Mouse (Mus musculus) activated CD4-positive, CD25-positive, alpha-beta regulatory T cell, adult 4 months (primary cell): Measurements from ENCODE around the gene Crtac1. TPM values are rescaled to one million over a fixed set of nuclear protein-coding genes. Genes with fewer than 3 reads are reported as not detected.

Experiments
- ATAC-seq: one replicate; pipeline ENCODE4 v1.8.0; 2017
- polyA plus RNA-seq, 2 experiments: library from polyadenylated mRNA; unstranded; fragments of 100-300 nt; shearing (Covaris generic); gene quantifications; one replicate each; pipeline ENCODE4 v1.2.1; 2017

Crtac1 gene
- polyA plus RNA-seq, 2 experiments from 2014 or later, result not detected

DNA sequence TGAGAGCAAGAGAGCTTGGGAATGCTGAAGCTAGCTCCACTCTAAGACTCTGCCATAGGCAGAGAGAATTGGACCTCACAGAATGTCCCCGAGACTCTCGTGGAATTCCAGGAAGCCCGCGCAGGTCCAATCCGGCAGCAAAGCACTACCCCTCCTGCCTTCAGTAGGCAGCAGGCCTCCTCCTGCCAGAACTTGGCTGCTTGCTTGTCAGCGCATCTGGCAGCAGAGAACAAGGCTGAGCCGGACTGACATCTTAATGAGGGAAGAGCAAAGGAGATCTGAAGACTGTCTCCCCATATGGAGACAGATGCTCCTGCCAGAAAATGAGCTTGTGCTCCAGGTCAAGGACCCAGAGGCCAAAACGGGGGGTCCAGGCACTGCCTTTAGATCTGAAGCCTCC lies 16.5 kb downstream of the Crtac1 start:
- ATAC-seq, result no peak

DNA sequence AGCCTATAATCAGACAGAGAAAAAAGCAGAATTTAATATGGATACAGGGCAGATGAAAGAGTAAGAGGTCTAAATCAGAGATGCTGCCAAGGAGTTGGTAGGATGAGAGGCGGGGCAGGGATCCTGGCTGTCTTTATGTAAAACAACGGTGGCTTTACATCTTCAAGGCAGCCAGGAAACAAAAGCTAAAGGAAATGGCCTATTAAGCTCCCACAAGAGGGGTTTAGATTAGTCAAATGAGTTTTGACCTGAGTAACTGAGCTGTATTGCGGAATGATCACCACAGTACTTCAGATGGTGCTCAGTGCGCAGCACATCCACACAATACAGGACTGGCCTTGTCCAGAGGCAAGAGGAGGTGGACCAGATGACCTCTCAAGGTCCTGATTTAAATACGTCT lies 21.7 kb downstream of the Crtac1 start:
- no peak for ATAC-seq

DNA sequence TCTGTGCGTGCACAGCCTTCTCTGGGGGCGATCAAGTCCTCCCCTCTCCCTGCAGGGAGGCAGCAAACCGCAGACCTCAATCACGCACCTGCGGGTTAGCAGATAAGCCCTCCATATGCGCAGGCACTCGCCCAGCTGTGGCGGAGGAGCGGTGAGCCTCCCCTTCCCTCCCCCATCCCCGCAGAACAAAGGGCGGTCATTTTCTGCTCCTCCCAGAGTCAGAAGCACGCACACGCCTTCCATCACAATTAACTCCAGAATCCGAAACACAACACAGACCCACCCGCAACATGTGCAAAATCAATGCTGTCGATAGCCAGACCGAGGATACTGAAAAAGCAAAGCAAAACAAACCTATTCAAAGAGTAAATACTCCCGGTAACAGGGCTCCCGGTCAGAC lies 22.4 kb downstream of the Crtac1 start:
- no peak for ATAC-seq

DNA sequence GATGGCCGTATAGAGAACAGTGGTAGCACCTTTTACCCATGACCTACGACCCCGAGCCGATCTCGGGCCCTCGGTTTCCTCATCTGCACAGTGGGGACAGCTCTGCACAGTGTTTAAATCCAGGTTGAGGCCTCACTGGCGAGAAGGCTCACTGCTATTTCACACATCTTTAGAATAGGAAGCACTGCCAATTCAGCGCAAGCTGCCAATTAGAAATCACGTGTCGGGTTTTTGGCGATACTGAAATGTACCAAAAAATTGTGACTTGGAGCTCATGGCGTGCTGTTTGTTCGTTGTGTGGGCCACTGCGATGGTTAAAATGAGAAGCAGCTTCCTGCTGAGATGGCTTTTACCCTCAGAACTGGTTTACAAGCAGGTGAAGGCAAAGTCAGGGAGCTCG lies 27.2 kb downstream of the Crtac1 start:
- ATAC-seq, result no peak

DNA sequence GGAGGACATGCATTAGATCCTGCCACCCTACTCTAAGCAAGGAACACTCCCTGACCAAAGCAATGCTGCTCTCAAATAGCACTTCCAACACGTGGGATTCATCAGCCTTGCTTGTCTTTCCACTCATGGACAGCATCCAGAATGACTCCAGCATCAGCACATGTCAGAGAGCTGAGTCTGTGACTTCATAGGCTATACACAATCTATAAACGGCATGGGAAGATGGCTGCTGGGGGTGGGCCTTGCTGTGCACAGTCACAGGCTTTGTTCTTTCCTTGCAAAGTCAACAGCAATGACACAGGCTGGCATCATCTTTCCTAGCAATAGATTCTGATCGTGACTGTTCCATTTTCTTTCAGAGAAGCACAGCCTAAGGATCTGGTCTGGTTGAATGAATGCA lies 31.6 kb downstream of the Crtac1 start:
- ATAC-seq, result no peak

DNA sequence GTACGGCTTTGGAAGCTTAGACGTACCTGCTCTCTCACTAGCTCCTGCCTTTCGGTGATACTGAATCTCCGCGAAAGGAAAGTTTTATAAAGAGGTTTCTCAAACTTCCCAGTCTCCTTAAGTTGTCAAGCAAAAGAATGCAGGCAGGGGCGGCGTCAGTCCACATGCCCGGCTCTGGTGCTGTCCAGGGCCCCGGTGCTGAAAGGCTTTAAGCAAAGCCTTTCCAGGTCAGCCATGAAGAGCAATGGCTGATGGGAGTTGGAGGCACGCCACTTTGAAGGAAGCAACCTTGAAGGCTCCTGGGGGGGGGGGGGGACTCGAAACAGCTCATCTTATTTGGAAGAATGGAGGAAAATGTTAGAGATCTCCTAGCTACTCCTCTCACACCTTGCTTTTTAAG lies 34.3 kb downstream of the Crtac1 start:
- ATAC-seq, result no peak

DNA sequence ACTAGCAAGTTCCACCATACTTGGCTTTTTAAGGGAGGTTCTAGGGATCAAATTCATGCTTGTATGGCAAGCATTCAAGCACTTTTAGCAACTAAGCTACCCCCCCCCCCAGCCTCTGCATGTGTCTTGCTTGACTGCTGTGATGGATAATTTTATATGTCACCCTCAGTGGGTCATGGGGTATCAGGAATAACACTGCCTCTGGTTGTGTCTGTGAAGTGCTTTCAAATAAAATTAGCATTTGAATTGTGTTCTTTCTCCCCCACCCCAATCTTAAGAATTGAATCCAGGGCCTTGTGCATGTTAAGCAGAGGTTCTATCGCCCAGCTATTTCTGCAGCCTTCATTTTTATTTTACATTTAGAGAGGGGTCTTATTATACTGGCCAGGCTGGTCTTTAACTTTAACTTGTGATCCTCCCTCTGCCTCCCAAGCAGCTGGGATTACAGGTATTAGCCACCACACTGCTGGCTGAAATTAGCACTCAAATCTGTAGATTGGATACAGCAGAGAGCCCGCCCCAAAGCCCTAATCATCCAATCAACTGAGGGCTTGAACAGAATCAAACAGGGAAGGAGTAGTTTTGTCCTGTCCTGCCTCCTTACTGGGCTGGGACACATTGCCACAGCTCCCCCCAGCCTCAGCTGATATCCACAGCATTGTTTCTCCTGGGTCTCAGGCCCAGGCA lies 36.6 kb downstream of the Crtac1 start:
- ATAC-seq, result no peak

DNA sequence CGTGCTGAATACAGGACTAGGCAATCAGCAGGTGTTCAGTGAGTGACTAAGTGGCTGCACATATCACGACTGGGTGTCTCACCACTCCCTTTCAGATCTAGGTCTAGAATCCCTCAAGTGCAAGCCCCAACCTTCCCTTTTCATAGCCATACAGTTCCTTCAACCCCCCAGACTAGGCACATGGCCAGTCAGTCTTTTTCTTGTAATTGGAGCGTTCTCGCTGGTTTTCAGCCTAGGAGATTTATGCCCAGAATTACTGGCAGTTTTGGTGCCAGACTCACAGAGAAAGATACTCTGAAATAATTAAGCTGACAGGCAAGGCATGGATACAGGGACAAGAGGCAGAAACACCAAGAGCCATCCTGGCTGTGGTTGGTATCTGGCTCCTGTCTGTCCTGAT lies 37.7 kb downstream of the Crtac1 start:
- ATAC-seq, result no peak

DNA sequence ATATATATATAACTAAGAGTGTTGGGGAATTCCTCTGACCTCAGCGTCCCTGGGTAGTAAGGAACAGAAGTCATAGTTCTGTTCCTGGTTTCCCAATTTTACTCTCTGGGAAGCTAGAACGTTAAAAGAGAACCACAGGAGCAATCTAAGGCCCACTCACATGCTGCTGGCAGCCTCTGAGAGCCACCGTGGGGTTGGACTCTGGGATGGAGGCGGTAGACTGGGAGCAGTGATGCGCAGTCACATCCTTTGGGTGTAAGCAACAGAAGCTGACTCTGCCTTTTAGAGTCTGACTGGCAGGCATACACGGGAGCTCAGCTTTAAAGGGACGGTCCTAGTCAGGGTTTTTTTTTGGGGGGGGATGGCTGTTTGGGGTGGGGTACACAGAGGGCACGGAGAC lies 39.5 kb downstream of the Crtac1 start:
- ATAC-seq, result no peak

DNA sequence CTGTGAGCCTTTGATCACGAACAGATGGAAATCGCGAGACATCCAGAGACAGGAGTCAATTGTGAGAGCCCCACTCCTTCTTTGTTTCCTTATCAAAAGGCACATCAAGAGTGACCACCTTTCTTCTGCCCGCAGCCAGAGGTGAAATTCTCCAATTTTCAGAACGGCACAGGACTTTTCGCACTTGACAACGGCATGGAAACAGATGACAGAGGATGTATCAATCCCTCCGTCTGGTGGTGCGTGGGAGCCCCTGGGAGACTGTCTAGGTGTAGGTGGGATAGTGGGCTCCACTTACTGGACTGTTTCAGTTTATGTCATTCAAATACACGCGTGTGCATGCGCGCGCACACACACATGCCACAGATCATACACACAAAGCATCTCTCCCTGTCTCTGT lies 42.0 kb downstream of the Crtac1 start:
- ATAC-seq, result no peak

DNA sequence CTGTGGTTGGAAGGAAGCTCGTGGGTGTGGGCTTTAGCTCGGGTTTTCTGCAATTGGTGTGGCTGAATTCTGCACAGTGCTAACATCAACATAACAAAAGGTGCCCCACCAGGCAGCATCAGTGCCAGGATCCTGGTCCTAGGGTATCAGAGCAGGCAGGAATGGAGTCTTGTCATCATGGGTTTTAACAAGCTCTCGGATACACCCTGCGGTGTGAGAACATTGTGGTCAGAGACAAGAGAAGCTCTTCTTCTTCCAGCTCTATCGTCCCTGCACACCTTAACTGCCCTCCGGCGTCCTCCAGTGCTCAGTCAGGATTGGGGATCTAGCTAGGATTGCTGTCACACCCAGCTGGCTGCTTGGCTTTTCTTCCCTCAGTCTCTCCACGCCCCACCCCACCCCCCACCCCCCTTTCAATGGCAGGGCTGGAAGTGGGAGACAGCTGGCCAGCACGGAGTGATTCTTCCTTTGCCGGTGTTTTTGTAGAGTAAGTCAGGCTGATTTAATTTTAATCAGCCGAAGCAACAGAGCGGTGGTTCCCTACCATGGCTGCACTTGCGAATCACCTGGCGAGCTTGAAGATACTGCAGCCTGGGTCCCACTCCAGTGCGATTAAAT lies 46.5 kb downstream of the Crtac1 start:
- ATAC-seq, result no peak

DNA sequence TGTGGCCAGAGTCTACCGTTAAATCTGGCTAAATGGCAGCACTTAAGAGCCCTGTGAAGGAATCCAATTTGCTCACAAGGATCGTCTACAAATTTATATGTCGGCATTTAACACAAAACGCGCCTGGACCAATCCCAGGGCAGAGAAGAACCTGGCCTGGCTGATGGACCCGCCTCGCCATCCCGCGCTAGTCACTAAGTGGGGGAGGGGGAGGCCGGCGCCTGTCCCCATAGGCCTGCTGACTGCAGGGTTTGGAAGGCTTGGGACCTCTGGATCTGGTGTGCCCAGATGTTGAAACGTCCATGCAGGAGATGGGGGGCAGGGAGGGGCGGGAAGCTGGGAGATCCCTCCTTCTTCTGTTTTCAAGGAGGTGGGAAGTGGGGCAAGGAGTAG lies 50.6 kb downstream of the Crtac1 start:
- no peak for ATAC-seq

DNA sequence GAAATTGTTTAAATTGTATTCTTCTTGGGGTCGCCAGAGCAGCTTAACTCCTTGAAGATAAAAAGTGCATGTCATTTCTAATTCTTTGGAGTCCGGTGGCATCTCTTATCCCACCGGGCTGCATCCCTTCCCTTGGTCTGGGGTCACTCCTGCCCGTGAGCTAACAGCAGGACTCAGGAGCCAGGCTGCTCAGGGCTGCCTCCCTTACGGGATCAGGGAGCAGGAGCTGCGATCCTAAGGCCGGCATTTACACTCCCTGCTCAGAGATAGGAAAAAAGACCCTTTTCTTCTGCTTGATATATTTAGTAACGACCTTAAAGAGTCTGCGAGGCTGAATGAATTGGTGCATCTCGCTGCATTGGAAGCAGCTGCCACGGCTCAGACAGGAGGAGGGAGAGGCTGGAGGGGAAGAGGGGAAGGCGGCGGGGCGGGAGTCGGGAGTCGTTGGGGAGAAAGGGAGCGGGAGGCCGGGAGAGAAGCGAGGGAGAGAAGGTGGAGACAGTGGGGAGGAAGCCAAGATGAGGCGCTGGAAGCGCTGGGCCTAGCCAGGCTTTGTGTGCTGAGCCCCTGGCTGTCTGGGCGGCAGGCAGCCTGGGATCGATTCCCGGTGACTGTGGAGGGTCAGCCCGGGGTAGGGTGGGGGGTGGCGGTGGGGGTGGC lies 51.1 kb downstream of the Crtac1 start:
- no peak for ATAC-seq

DNA sequence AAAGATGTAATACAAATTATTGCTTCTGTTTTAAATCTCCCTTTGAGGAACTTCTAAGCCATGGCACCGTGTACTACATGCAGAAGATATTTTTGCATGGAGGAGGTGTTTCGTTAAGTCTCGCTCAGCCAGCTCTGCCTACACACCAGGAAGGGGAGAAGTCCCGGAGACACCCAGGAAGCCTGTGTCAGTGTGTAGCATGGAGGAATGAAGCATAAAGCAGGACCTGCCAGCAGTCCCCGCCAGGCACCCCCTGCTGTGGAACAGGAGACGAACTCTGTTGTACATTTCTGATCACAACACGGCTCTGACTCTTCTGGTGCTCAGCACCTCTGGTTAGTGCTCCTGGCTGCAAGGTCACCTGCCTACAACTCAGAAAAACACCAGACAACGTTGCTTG lies 51.8 kb downstream of the Crtac1 start:
- no peak for ATAC-seq

DNA sequence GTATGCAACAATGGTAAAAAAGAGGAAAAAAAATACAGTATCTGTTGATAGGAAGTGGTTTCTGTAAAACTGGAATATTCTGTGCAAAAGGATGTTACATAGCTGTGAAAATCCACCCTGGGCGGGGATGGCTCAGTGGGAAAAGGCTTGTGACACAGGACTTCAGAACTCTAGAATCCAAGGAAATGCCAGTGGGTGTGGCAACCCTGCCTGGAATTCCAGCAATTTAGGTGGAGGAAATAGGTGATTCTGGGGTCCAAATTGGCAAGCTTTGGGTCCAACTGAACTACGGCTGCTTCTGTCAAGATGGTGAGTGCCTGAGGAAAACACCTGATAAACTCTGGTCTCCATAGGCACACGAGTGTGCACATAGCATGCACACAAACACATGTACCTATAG lies 54.4 kb downstream of the Crtac1 start:
- no peak for ATAC-seq

DNA sequence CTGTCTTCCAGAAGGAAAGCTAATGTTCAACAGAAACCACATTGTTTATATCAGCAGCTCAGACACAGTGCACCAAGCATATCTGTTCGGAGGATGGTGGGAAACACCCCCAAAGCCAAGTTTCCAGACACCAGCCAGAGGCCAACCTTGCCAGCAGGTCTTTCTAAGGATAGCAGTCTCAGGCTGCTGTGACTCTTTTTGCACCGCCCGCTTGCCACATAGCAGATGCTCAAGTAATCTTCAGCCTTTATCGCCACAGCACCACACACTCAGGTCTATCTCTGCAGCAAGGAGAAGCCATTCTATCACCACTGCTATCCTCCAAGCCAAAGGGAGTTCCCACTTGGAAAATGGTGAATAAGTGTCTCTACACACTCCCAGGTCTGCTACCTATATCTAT lies 68.0 kb downstream of the Crtac1 start:
- ATAC-seq, result no peak

DNA sequence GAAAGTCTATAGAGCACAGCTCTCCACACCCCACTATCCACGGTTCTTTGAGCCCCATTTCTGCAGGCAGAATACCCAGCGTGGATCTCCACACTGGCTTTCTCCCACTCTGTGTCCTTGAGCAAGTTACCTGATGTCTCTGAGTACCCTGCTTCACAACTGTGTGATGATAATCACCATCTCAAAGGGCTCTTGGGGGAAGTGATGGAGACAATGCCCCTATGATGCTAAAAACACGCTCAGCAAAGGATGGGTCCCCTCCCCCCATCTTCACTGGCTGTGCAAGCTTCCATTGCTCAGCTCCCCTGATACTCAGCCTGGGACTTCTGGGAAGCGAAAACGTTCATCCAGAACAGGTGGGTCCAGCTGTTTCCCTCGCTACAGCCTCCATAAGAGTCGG lies 73.2 kb downstream of the Crtac1 start:
- no peak for ATAC-seq

DNA sequence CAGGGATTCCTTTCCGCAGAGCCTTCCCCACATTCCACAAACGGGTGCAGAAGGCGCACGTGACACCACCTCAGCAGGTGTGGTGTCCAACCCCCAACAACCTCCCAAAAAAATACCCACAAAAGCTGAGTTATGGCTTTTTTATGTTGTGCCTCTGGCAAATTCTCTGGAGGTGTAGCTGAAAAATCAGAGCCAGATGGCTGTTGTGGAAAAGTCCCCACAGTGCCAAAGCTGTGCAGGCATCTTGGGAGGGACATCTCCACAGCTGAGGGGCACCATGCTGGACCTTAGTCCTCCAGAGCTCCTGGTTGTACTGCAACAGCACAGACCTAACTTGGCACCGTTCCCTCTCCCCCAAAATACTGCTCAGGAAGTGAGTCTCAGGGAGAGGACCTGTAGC lies 74.7 kb downstream of the Crtac1 start:
- no peak for ATAC-seq

DNA sequence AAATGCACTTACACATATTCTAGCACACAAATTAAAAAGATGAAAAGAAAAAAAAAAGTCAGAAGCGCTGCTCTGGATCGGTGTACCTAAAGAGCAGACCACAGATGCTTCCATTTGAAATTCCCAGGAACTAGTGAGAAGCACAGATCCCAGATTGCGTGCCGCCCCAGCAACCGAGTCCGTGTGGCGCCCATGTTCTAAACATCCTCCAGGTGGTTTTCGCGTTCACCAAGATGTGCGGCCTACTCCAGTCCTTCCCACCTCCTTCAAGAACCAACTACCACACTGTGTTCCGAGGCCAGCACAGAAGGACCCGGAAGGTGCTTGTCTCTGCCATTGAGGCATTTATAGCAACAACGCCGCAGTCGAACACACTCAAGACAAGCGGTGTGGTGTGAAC lies 76.1 kb downstream of the Crtac1 start:
- ATAC-seq, result no peak

DNA sequence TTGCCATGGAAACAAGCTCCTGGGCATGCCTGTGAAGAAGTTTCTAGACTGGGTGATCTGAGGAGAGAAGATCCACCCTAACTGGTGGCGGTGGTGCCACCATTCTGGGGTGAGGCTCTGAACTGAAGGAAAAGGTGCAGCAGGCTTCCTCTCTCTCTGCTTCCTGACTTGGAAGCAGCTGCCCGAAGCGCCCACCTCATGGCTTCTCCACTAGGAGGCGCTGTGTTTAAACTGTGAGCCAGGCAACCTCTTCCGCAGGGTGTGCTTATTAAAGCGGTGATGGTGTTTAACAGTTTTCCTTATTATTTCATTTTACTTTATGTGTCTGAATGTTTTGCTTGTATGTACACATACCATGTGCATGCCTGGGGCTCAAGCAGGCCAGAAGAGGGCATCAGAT lies 90.4 kb downstream of the Crtac1 start:
- ATAC-seq, result no peak

DNA sequence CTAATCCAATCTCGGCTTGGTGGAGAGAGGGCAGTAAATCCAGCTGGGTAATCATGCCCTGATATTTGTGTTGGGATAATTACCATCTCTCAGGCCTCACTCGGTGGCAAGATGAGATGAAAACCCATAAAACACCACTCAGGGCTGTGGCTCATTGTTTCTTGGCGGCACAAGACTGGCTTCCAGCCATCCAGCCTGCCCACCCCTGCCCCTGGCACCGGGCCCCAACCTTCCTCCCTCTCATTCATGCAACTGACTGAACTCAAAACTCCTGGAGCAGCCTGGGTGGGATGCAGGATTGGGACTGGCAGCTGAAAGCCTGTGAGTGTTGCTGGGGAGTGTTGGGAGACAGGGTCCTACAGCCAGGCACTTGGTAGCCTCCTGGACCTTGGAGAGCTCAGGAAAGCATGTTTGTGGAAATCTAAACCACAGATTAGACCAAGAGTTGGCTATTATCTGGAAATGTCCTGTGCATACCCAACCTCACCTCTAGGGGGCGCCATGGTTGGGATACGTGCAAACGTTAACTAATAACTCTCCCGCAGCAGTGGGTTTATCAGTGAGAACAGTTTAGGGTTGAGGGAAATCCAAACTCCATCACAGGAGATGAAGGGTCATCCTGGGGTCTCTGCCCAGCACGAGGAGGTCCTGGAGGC lies 99.4 kb downstream of the Crtac1 start:
- no peak for ATAC-seq

DNA sequence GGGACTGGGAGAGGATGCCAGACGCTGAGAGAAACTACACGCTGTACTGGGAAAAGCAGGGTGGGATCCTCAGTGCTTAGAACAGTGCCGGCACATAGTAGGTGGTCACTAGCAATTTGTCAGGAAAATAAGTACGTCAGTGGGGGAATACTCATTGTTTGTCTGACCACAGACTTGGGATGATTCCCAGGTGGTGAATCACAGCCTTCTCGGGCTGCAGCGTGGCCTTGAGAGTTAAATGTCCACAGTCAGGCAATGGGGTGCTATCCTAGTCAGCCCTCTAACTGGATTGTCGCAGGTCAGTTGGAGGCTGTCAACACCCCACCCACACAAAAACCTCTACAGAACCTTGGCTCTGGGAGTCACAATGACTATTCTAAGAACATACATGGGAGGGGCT lies 100.1 kb downstream of the Crtac1 start:
- no peak for ATAC-seq

DNA sequence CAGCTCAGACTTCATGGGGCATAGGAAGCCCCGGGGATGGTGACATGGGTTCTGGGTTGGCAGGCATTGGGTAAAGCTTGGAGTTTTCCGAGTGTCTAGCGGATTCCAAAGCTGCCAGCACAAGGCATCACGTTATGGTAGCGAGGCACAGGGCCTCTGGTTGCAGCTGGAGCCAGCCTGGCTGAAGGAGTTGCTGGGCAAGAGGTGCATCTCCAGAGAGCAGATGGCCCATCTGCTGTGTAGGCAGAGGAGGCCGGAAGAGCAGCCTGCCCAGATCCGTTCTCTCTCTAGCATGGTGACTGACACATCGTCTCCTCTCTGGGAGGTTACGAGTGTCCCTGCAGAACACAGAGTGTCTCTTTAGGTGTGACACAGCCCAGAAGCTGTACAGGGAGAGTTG lies 103.4 kb downstream of the Crtac1 start:
- ATAC-seq, result no peak

DNA sequence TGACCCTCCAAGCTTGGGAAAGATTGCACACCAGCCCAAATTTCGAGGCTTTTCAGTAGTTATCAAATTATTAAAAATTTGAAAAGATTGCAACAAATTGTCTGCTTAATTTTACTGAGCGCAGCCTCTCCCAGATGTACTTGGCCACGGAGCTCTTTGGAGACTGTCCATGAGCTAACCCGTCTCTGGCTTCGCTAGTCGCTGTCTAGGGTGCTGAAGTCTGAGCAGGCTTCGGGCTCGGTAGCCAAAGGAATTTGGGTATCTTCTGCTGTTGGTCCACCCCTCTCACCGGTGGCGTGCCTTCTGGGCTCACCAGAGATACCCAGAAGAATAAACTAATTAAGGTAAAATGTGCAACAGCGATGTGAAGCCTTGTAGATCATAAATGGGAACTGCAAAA lies 105.7 kb downstream of the Crtac1 start:
- ATAC-seq, result no peak
